Mouse (Mus musculus): ENCODE measurements around the gene AC161166.1.
A peak's percentile ranks its signal among the peaks of the same experiment; 100 is the strongest.

DNA sequence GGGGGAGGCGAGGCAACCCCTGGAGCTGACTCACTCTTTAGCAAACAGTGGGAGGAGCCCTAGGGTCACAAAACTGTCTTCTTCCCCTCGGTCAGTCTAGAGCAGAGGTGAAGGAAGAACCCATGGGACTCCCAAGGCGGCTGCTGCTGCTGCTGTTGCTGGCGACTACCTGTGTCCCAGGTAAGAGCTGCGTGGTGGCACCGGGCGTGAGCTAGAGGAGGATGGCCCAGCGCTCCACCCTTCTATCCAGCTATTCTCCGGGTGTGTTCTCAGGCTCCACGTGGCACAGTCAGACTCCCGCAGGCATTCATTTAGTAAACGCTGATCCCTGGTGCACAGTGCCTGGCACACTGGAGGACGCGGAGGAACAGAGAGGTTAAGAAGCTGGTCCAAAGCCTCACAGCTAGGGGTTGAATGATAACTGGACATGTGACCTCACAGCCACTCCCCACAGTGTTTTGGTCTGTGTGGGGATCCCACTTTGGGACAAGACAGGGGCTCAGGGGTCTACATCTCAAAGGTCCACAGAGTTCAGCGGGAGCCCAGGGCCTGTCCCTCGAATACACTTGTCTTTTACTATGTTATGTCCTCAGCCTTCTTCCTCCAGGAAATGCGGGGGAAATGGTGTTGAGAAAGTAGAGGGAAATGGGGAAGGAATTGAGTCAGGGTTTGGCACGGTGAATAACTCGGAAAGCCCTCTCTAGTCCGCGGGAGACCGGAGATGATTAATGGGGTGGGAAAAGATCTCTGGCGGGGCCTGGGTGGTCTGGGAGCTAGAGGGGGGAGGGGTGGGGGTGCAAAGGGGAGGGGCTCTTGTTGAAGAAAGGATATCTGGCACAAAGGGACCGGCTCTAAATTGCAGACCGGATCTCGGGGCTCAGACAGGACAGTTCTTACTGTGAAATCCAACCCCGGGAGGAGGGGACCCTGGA, 49.6 kb downstream of the AC161166.1 start, which contains the start of gene Plaur:
- TF ChIP-seq CTCF (IDR thresholded peaks at IDR 0.05) (no peak), EP300 (IDR thresholded peaks at IDR 0.05) (peak; percentile 78)

Measured in lung, postnatal 0 days (tissue).